Mouse (Mus musculus) MEL-GATA-1-ER (cell line): Measurements from ENCODE around the gene Gm49369.
A peak's percentile ranks its signal among the peaks of the same experiment; 100 is the strongest.
"Not testable (repeated sequence)": the region's sequence is repeated elsewhere in the genome, so short reads cannot be mapped to it uniquely, and the experiment has no call there.

Source experiments
- DNase-seq: peaks from one replicate; pipeline ENCODE4 v3.0.0-alpha.2; 2012; ENCODE audit warnings: low read depth; ENCODE audit errors: extremely low read depth

Gene Gm49369

GRCm38 (mm10) chr7:142382567-142382966, at the start of gene Gm49369:
Gm49369 (minus strand) TSS chr7:142382667.
- DNase-seq: no peak

DNA sequence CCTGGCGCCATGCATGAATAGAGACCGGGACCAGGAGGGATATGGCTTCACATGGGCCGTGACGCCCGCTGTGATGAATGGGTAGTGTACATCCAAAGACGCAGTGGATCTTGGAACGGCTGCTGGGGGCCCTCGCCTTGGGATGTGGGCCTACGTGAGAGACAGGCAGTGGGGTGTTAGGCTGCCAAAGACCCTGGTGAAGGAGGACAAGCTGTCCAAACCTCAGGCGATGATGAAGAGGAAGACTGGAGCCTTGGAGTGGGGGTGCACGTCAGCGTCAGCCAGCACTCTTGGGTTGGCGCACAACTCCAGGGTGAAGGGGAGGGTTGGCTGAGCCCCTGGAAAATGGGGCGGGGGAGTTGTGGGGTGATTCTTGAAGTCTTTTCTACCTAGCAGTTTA, 48.6 kb upstream of the Gm49369 start:
- DNase-seq: no peak

- no peak for DNase-seq
These were observed 47.8 kb upstream of the Gm49369 start for GRCm38 (mm10) chr7:142430160-142430678.

GRCm38 (mm10) chr7:142428213-142428612, 45.7 kb upstream of the Gm49369 start:
- no peak for DNase-seq

- DNase-seq: no peak
These were observed 43.3 kb upstream of the Gm49369 start for GRCm38 (mm10) chr7:142425641-142426213.

GRCm38 (mm10) chr7:142421826-142422225, 39.4 kb upstream of the Gm49369 start:
- no peak for DNase-seq

- peak; percentile 72 for DNase-seq
These were observed 37.4 kb upstream of the Gm49369 start for GRCm38 (mm10) chr7:142419887-142420286.

DNA sequence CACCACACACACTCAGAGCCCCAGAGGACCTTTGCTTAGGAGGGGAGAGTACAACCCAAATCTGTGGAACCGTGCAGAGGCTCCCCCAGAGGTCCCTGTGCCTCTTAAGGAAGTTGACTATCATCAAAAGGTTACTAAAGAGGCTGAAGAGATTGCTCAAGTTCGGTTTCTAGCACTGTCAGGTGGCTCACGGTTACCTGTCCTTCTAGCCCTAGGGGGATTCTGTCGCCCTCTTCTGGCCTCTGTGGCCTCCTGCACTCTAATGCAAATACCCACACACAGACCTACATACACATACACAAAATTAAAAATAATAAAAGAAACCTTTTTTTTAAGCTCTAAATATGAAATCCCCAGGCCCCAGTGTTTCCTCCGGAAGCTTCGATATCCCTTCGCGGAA, 36.2 kb upstream of the Gm49369 start:
- no peak for DNase-seq

- DNase-seq: no peak
These were observed 35.6 kb upstream of the Gm49369 start for GRCm38 (mm10) chr7:142418027-142418426.

GRCm38 (mm10) chr7:142416225-142416624, 33.8 kb upstream of the Gm49369 start:
- DNase-seq: no peak

DNA sequence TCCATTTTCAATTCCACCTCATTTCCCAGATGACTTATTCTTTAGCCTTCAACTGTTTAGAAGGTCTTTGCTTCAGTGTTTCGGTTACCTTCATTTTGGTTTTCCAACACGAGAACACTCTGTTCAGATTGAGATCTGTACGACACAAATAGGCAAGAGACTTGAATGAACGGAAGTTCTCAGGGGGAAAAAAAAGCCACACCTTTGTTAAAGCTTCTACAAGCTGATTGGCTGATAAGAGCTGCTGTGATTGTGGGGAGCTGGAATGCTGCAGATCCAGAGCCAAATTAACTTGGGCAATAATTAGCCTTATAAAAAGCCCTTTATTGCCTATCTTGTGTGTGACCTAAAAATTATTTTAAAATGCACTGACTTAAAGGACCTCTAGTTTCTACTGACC, 32.8 kb upstream of the Gm49369 start:
- no peak for DNase-seq

GRCm38 (mm10) chr7:142413285-142413684, 30.8 kb upstream of the Gm49369 start:
- DNase-seq: no peak

DNA sequence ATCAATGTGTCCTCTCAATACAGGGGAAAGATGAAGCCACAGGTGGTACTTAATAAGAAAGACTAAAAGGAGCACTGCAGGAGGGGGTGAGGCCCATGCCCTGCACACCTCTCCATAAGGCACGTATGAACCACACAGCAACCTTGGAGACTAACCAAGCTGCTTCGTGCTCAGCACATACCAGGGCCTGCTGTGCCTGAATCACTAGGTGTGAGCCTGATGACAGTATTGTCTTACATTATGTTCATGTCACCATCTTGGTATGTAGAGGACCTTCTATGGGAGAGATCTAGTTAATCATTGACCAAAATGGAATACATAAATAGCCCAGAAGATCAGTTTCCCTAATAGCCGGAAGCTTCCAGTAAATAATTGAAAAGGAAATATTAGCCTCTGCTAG, 27.1 kb upstream of the Gm49369 start:
- no peak for DNase-seq

DNA sequence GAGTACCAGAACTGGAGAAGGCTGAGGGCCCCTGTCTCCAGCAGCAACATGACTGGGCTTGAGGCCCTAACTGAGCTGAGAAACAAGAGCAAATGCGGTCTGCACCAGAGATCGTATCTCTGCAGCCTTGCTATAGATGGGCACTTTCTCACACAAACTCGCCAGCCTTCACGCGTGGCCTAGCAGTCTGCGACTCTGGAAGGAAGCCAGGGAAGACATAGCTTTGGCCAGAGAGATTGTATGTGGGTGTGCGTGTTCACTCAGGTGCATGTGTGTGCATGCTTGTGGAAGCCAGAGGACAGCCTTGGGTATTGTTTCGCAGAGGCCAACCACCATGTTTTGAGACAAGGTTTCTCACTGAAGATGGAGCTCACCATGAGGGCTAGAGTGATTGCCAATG, 26.2 kb upstream of the Gm49369 start:
- DNase-seq: no peak

- DNase-seq: no peak
These were observed 25.5 kb upstream of the Gm49369 start for GRCm38 (mm10) chr7:142407935-142408334.

DNA sequence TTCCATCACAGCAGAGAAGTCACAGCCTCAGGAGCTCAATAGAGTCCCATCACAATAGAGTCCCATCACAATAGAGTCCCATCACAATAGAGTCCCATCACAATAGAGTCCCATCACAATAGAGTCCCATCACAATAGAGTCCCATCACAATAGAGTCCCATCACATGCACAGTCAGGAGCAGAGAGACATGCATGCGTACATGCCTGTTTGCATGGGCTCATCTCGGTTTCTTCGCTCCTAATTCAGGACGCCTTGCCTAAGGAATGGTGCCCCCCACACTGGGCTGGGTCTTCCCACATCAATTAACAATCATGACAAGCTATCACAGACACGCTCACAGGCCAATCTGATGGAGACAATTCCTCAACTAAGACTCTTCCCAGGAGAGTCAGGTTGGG, 22.7 kb upstream of the Gm49369 start:
- DNase-seq: not testable (repeated sequence)

GRCm38 (mm10) chr7:142403591-142403990, 21.1 kb upstream of the Gm49369 start:
- no peak for DNase-seq

DNA sequence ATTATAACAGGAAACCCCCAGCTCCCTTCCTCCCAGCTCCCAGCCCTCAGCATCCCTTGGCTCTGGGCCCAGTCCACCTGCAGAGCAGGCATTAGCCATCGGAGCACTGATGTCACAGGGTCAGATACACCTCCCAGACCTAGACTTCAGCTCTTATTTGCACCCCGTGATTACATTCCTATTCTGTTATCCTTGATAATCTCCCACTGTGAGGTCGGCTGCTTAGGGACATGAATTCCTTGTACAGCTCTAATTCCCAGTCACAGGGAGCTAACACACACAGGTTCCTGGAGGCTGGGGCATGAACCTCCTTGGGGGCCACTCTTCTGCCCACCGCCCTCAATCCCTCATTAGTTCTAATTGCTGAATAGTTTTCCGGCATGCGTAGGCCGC, 18.3 kb upstream of the Gm49369 start:
- no peak for DNase-seq

DNA sequence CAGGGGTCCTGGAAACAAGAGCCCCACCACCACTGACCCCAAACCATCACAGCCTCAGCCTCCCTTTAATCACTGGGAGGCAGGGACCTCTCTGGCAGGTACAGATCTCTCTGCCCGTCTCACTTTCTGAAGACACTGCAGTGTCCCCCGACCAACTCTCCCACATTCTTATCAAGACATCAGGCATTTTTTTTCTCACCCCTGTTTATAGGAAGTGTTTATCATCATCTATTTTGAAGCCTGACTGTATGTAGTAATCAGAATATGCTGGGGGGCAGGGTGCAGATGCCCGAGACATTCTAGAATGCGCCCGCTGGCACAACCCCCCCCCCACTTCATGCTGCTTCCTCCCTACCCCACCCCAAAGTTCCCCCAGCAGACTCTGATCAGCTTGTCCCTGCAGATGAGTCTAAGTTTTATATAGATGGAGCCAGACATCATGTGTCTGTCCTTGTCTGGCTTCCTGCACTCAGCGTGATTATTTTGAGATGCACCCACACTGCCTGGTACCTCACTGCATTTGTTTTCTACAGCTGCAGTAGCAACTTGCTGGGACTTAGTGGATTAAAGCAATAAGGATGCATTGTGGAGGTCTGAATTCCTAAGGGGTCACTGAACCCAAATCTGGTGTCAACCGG, 17.8 kb upstream of the Gm49369 start:
- no peak for DNase-seq

DNA sequence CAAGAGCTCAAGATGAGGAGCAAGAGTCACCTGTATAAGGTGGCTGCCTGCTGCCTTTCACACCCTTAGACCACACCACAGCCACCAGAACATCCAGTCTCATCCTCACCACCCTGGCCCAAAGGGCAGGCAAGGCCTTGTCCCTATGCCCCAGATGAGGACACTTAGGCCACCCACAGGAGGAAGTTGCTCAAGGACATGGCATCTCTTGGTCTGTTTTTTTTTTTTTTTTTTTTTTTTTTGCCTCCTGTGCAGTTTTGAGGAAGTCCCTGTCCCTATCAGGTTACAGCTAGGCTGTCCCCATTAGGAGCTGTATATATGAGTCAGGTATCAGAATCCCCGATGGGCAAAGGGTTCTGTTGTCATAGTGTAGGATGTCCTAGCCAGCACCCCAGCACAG, 16.8 kb upstream of the Gm49369 start:
- peak; percentile 75 for DNase-seq

- no peak for DNase-seq
These were observed 15.6 kb upstream of the Gm49369 start for GRCm38 (mm10) chr7:142398052-142398451.

DNA sequence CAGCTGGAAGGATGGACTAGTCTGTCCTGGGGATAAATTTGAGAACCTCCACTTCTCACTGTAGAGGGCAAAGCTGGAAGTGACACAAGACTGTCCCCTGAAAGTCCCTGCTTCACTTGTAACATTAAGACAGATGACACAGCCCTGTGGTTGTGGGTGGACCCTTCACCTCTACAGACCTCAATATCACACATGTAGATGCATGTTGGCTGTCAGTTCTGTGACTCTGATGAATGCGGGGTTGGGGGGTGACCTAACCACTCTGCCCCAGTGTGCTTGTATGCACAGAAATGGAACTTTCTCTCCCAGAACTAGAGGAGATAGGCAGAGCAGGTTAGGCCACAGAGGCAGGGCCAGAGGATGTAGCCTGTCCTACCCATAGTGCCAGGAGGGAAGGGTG, 14.1 kb upstream of the Gm49369 start:
- no peak for DNase-seq

GRCm38 (mm10) chr7:142395472-142395871, 13.0 kb upstream of the Gm49369 start:
- DNase-seq: no peak
